Mouse (Mus musculus) right cerebral cortex, adult 18-20 months (tissue): ENCODE measurements around the gene Nxpe4.

Experiments used
- DNase-seq: peaks from one replicate; pipeline ENCODE4 v3.0.0; 2022; ENCODE audit warnings: mixed read lengths

The Nxpe4 gene

GRCm38 (mm10) chr9:48338783-48339455 lies 177.1 kb downstream of the Nxpe4 start:
- no peak for DNase-seq

GRCm38 (mm10) chr9:48339563-48339962 lies 177.7 kb downstream of the Nxpe4 start:
- no peak for DNase-seq

GRCm38 (mm10) chr9:48340708-48341380 lies 179.0 kb downstream of the Nxpe4 start:
- no peak for DNase-seq

DNA sequence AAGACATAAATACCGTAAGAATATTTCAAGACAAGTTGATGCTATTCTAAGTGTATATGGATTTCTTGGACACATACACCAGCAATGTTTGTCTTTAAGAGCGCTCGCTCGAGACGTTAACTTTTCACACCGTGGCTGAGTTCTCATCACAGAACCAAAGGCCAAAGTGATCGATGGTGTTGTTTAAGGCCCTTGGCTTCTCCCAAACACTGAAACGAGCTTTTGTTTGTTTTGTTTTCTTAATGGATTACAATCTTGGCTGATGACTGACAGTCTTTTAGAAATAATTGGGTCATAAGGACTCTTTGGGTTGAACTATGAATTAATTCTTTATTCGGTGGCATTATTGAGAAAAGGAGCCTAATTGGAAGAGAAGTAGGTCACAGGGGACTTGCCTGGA lies 183.6 kb downstream of the Nxpe4 start:
- no peak for DNase-seq

DNA sequence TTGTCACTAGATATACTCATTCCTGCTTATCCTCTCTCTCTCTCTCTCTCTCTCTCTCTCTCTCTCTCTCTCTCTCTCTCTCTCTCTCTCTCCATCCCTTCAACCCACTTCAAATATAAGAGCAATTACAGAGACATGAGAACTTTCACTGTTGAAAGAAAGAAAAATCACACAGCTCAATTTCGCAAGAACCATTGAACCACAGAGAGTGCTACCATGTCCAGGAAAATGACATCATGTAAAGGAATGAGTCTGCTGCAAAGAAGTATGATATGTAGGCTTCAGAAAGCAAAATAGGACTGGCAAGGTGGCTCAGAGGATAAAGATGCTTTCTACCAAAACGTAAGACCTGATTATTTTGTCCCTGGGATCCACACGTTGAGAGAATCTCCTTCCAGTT lies 184.0 kb downstream of the Nxpe4 start:
- no peak for DNase-seq

DNA sequence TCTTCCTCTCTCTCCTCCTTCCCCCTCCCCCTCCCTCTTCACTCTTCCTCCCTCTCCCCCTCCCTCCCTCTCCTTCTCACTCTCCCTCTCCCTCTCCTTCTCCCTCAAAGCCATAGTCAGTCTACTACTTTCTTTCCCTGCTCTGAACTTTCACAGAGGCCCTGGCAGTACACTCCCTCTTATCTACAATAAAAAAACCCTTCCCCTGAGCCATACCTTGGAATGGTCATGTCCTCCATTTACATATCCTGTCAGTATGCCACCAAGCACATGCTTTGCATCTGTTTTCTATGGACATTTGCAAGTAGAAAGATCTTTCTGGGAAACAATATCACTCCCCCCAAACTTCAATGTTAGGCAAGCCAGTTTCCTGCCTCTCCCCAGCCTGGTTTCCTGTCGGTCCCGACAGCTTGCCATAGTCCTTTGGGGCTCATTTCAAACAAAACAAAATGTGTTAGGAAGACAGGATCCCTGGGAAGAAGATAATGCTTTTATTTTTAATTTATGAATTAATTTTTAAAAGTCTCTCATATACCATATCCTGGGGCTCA lies 191.4 kb downstream of the Nxpe4 start, which contains the start of gene Nxpe2:
Gene Nxpe2 (minus strand): TSS at position 307 of the 551 bp plus-strand sequence.
- no peak for DNase-seq

GRCm38 (mm10) chr9:48354122-48354521 lies 192.3 kb downstream of the Nxpe4 start:
- DNase-seq = no peak

- DNase-seq = peak; percentile 76
Observed at GRCm38 (mm10) chr9:48354793-48355192, 193.0 kb downstream of the Nxpe4 start.

- DNase-seq = no peak
Observed at GRCm38 (mm10) chr9:48357097-48357496, 195.3 kb downstream of the Nxpe4 start.

DNA sequence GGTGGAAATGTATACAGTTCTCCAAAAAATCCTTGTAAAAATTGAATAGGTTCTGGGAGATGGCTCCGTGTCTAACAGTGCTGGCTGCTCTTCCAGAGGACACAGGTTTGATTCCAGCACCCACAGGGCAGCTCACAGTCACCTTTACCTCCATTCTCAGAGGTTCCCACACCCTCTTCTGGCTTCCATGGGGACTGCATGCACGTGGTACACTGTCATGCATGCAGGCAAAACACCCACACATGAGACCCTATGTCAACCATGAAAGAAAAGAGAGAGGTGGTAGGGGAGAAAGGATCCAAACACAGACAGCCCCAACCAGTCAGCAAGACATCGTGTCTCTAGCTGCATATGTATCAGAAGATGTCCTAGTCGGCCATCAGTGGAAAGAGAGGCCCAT lies 199.0 kb downstream of the Nxpe4 start:
- no peak for DNase-seq

- DNase-seq = no peak
Observed at GRCm38 (mm10) chr9:48361815-48362631, 200.2 kb downstream of the Nxpe4 start.

DNA sequence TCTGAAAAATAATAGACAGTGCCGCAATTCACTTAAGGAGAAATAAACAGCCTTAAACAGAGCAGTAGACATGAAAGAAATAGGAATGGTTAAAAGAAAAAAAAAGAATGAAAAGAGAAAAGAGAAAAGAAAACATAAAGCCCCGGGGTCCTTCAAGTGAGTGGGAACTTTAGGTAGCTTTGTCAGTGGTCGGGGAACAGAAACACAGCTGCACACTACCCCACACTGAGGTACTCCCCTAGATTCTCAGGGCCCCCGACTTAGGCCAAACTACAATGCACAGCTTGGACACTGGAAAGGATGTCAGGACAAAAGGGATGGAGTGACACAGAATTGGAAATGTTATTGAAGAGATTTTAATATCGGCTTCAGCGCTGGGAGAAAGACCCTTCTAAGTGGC lies 200.9 kb downstream of the Nxpe4 start:
- no peak for DNase-seq

- DNase-seq = no peak
Observed at GRCm38 (mm10) chr9:48373232-48373878, 211.5 kb downstream of the Nxpe4 start.

- DNase-seq = no peak
Observed at GRCm38 (mm10) chr9:48374357-48374756, 212.5 kb downstream of the Nxpe4 start.

GRCm38 (mm10) chr9:48388451-48388850 lies 226.6 kb downstream of the Nxpe4 start:
- DNase-seq = no peak

DNA sequence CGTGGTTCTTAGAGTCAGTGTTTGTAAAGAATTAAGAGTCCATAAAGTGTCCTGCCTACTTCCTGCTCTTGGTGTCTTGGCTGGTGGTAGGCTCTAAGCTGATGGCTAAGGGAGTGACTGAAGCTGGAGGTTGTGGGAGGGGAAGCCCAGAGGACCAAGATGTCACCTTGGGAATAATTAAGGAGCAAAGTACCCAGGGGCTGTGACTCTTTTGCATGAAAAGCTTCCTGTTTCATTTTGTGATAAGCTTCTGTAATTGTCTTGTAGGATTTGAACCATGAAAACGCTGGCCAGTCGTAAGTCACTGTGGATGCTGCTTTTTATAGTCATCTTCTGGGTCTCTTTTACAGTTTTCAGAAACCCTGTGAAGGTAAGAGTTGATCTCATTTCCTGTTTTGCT lies 228.2 kb downstream of the Nxpe4 start:
- no peak for DNase-seq

GRCm38 (mm10) chr9:48403590-48404209 lies 241.9 kb downstream of the Nxpe4 start:
- DNase-seq = no peak

- DNase-seq = no peak
Observed at GRCm38 (mm10) chr9:48404687-48405086, 242.9 kb downstream of the Nxpe4 start.

GRCm38 (mm10) chr9:48407549-48408327 lies 245.9 kb downstream of the Nxpe4 start:
- no peak for DNase-seq

DNA sequence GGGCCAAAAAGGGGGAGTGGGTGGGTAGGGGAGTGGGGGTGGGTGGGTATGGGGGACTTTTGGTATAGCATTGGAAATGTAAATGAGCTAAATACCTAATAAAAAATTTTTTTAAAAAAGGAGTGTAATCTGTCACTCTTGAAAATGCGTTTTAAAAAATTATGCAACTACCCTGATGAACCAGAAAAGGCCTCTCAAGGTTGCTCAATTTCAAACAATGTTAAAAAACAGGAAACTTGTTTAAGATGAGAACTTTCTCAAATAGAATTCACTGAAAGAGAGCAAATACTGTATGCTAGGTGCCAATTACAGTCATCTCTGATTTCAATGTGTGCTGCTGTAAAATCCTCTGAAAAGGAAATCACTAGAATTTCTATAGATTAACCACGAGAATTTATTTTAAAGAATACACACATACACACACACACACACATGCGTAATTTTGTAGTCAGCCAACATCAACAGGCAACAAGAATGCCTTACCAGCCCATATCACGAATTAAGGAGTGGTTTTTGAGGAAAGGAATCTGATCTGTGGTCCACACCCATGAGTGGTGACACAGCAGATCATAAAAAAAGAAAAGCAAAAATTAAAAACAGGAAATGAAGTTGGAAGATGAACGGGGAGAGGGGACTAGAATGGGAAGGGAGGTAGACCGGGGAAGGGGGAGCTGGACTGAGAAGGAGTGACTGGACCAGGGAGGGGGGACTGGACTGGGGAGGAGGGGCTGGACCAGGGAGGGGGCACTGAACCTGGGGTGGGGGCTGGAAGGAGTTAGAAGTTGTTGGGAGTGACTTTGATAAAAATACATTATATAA lies 248.6 kb downstream of the Nxpe4 start:
- DNase-seq = no peak

- no peak for DNase-seq
Observed at GRCm38 (mm10) chr9:48413591-48413990, 251.8 kb downstream of the Nxpe4 start.
